Mouse (Mus musculus) CH12.LX (cell line): ENCODE data around the gene Ankrd11. TPM values are rescaled to one million over a fixed set of nuclear protein-coding genes. Genes with fewer than 3 reads are reported as not detected.

Experiments used
- DNase-seq: peaks from one replicate; pipeline ENCODE4 v3.0.0-alpha.2; 2013; ENCODE audit errors: extremely low read depth
- H3K27ac ChIP-seq: 2 replicates; pipeline ENCODE4 v1.5.1; 2012; ENCODE audit warnings: low read depth, mild to moderate bottlenecking, control low read depth, moderate library complexity; ENCODE audit not compliant: insufficient read depth
- H3K27me3 ChIP-seq: replicated peaks from 2 replicates; pipeline ENCODE3; 2012; ENCODE audit warnings: inconsistent platforms
- H3K36me3 ChIP-seq, 2 experiments: replicated peaks in 1 of 2; 2 replicates each; pipeline versions ENCODE3 to v1.6.1; 2012; ENCODE audit warnings: inconsistent platforms in 1 of 2, low read length in 1 of 2, mild to moderate bottlenecking in 1 of 2, mixed read lengths in 1 of 2, moderate library complexity in 1 of 2; ENCODE audit not compliant: control insufficient read depth in 1 of 2, insufficient read depth in 1 of 2
- H3K4me1 ChIP-seq, 2 experiments: 2 replicates each; pipeline ENCODE4 v1.6.1; 2012; ENCODE audit warnings: inconsistent platforms in 1 of 2, moderate library complexity in 1 of 2; ENCODE audit not compliant: insufficient read depth in 2 of 2, control insufficient read depth in 1 of 2
- H3K4me2 ChIP-seq: 2 replicates; pipeline ENCODE4 v1.6.1; 2012; ENCODE audit warnings: low read depth, mild to moderate bottlenecking, control low read depth; ENCODE audit not compliant: poor library complexity, insufficient read depth, severe bottlenecking
- H3K4me3 ChIP-seq, 3 experiments: fragments of 150-350 bp in 1 of 3; sonication (generic) in 1 of 3; replicated peaks in 1 of 3; 2 replicates each; pipeline versions ENCODE3 to v1.5.1; 2011 to 2012; ENCODE audit warnings: low read depth in 2 of 3, low read length in 2 of 3, mild to moderate bottlenecking in 2 of 3, moderate library complexity in 2 of 3, control low read depth in 1 of 3, improper control_type of control experiment in 1 of 3, inconsistent platforms in 1 of 3, mixed read lengths in 1 of 3; ENCODE audit not compliant: poor library complexity in 1 of 3
- H3K79me2 ChIP-seq: replicated peaks from 2 replicates; pipeline ENCODE4 v1.6.1; 2012; ENCODE audit warnings: mild to moderate bottlenecking, moderate library complexity; ENCODE audit not compliant: control insufficient read depth, poor library complexity, insufficient read depth, severe bottlenecking; ENCODE audit errors: extremely low read depth
- H3K9ac ChIP-seq: 2 replicates; pipeline ENCODE4 v1.6.1; 2012; ENCODE audit warnings: low read depth, mild to moderate bottlenecking, control low read depth, moderate library complexity; ENCODE audit not compliant: insufficient read depth
- H3K9me3 ChIP-seq: replicated peaks from 2 replicates; pipeline ENCODE3; 2012; ENCODE audit warnings: low read length, inconsistent platforms, mixed read lengths
- CTCF ChIP-seq, 2 experiments: IDR thresholded peaks in 1 of 2; conservative IDR thresholded peaks in 1 of 2; 2 replicates each; pipeline ENCODE4 v1.5.1; 2011 to 2012; ENCODE audit warnings: low read depth in 2 of 2, low read length in 2 of 2, improper control_type of control experiment in 1 of 2, inconsistent platforms in 1 of 2, mild to moderate bottlenecking in 1 of 2, moderate library complexity in 1 of 2
- ELF1 ChIP-seq: IDR thresholded peaks from 2 replicates; pipeline ENCODE4 v1.6.1; 2014; ENCODE audit warnings: low read depth, mild to moderate bottlenecking, inconsistent platforms, low read length, improper control_type of control experiment
- JUN ChIP-seq: IDR thresholded peaks from 2 replicates; pipeline ENCODE4 v1.6.1; 2011; ENCODE audit warnings: low read depth, mild to moderate bottlenecking, low read length, improper control_type of control experiment, moderate library complexity; ENCODE audit not compliant: insufficient read depth
- KAT2A ChIP-seq: IDR thresholded peaks from 2 replicates; pipeline ENCODE4 v1.6.1; 2012; ENCODE audit warnings: low read length, improper control_type of control experiment, inconsistent platforms; ENCODE audit not compliant: insufficient replicate concordance
- MEF2A ChIP-seq: IDR thresholded peaks from 2 replicates; pipeline ENCODE4 v1.6.1; 2014; ENCODE audit warnings: low read depth, mild to moderate bottlenecking, inconsistent platforms, low read length, improper control_type of control experiment, borderline replicate concordance
- NELFE ChIP-seq: IDR thresholded peaks from 2 replicates; pipeline ENCODE4 v1.6.1; 2011; ENCODE audit warnings: low read depth, low read length, improper control_type of control experiment
- NRF1 ChIP-seq: IDR thresholded peaks from 2 replicates; pipeline ENCODE4 v1.6.1; 2014; ENCODE audit warnings: low read depth, mild to moderate bottlenecking, inconsistent platforms, low read length, improper control_type of control experiment, moderate library complexity
- POLR2A ChIP-seq: IDR thresholded peaks from 2 replicates; pipeline ENCODE4 v1.6.1; 2011; ENCODE audit warnings: low read depth, mild to moderate bottlenecking, improper control_type of control experiment, low read length
- POLR2AphosphoS2 ChIP-seq: IDR thresholded peaks from 2 replicates; pipeline ENCODE4 v1.6.1; 2011; ENCODE audit warnings: low read depth, low read length, improper control_type of control experiment
- RAD21 ChIP-seq: IDR thresholded peaks from 2 replicates; pipeline ENCODE4 v1.6.1; 2011; ENCODE audit warnings: low read depth, mild to moderate bottlenecking, low read length, improper control_type of control experiment, moderate library complexity
- RCOR1 ChIP-seq: conservative IDR thresholded peaks from 2 replicates; pipeline ENCODE4 v1.6.1; 2012; ENCODE audit warnings: low read depth, mild to moderate bottlenecking, inconsistent platforms, low read length, improper control_type of control experiment
- SIN3A ChIP-seq: IDR thresholded peaks from 2 replicates; pipeline ENCODE4 v1.6.1; 2012; ENCODE audit warnings: low read length, improper control_type of control experiment, inconsistent platforms
- TCF12 ChIP-seq: IDR thresholded peaks from 2 replicates; pipeline ENCODE4 v1.6.1; 2014; ENCODE audit warnings: low read depth, mild to moderate bottlenecking, inconsistent platforms, low read length, improper control_type of control experiment
- UBTF ChIP-seq: IDR thresholded peaks from 2 replicates; pipeline ENCODE4 v1.6.1; 2012; ENCODE audit warnings: low read depth, mild to moderate bottlenecking, inconsistent platforms, low read length, improper control_type of control experiment, moderate library complexity
- USF1 ChIP-seq: IDR thresholded peaks from 2 replicates; pipeline ENCODE4 v1.6.1; 2014; ENCODE audit warnings: low read depth, mild to moderate bottlenecking, inconsistent platforms, low read length, improper control_type of control experiment
- ZC3H11A ChIP-seq: IDR thresholded peaks from 2 replicates; pipeline ENCODE4 v1.6.1; 2012; ENCODE audit warnings: low read depth, mild to moderate bottlenecking, inconsistent platforms, low read length, improper control_type of control experiment
- dilution Hi-C: fragments of 300-500 bp; cut with MboI; formaldehyde crosslinking; loops from 2 replicates; pipeline ENCODE4 v1.14.3; 2020; ENCODE audit warnings: low sequenced_read_pairs; ENCODE audit not compliant: extremely low pct_unique_long_range_greater_than_20kb, extremely low pct_ligation_motif_present
- in situ Hi-C: fragments of 300-500 bp; cut with MboI; formaldehyde crosslinking; loops from 3 replicates; pipeline ENCODE4 v1.14.3; 2019; ENCODE audit warnings: low sequenced_read_pairs, low pct_ligation_motif_present, low pct_unique_long_range_greater_than_20kb, mixed read lengths
- polyA plus RNA-seq: library from polyadenylated mRNA; unstranded; fragments of >175 nt; gene quantifications from 2 replicates; pipeline ENCODE4 v1.2.1, GENCODE M21; 2012; ENCODE audit warnings: low read depth; ENCODE audit not compliant: insufficient read length
- total RNA-seq, 2 experiments: library from RNA; depleted of rRNA; stranded (reverse); fragments of 300-350 nt in 1 of 2; fragments of >200 nt in 1 of 2; gene quantifications; 2 replicates each; pipeline ENCODE4 v1.2.3; 2012 to 2014

Ankrd11 gene
- total and polyA plus RNA-seq, 3 experiments: 37.4 to 74.9 (median 60.7) TPM

GRCm38 (mm10) chr8:122896317-122896716, 145.8 kb downstream of the Ankrd11 start:
- Histone ChIP-seq H3K4me1 (peaks cover 0 to 6% of the 10 kb centered on the region in 2 experiments; a peak in 2 of 4 replicates), H3K36me3 (peaks cover 93 to 99% of the 10 kb centered on the region in 2 experiments), H3K27me3 (no peaks in the 10 kb centered on the region), H3K4me2 (no peak overlapping the region), H3K79me2 (0 out of 2 replicates have a peak, but pooled peaks cover 5% of the 10 kb centered on the region), H3K27ac (no peak overlapping the region), H3K9ac (no peak overlapping the region), H3K4me3 (no peak overlapping the region), H3K9me3 (no peaks in the 10 kb centered on the region)
- in situ Hi-C loops: no loop called here
- dilution Hi-C loops: no loop called here
- DNase-seq: no peak
- TF ChIP-seq POLR2AphosphoS2: no peak
- TF ChIP-seq TCF12: no peak
- no peak for TF ChIP-seq ELF1
- no peak for TF ChIP-seq ZC3H11A
- no peak for TF ChIP-seq KAT2A
- TF ChIP-seq POLR2A: no peak
- no peak for TF ChIP-seq RCOR1
- TF ChIP-seq NELFE: no peak
- TF ChIP-seq MEF2A: no peak

- no peak overlapping the region for H3K9ac ChIP-seq
- H3K79me2 ChIP-seq: 0 out of 2 replicates have a peak, but pooled peaks cover 2% of the 10 kb centered on the region
- H3K4me3 ChIP-seq: no peak overlapping the region
- peaks cover 97 to 98% of the 10 kb centered on the region in 2 experiments for H3K36me3 ChIP-seq
- dilution Hi-C loops (no loop called here), in situ Hi-C loops (no loop called here)
- no peak overlapping the region for H3K4me2 ChIP-seq
- H3K27me3 ChIP-seq: no peaks in the 10 kb centered on the region
- TF ChIP-seq JUN: no peak
- TF ChIP-seq CTCF (conservative IDR thresholded peaks at IDR 0.05 in 1 of 2, IDR thresholded peaks at IDR 0.05 in 1 of 2; ENCODE audit: low read depth in 2 of 2, low read length in 2 of 2): no peak
- TF ChIP-seq POLR2AphosphoS2: no peak
- TF ChIP-seq SIN3A: no peak
- TF ChIP-seq NELFE: no peak
- TF ChIP-seq USF1: no peak
- no peak for TF ChIP-seq UBTF
- TF ChIP-seq RAD21: no peak
- no peak for TF ChIP-seq POLR2A
- TF ChIP-seq NRF1: no peak
- H3K4me1 ChIP-seq: peaks cover 0 to 18% of the 10 kb centered on the region in 2 experiments; a peak in 2 of 4 replicates
- H3K9me3 ChIP-seq: no peaks in the 10 kb centered on the region
- H3K27ac ChIP-seq: no peak overlapping the region
- no peak for DNase-seq
Observed at GRCm38 (mm10) chr8:122893451-122893850, 148.6 kb downstream of the Ankrd11 start.
